Mouse (Mus musculus): ENCODE measurements around the gene Dnajc9.

- TF ChIP-seq CTCF (IDR thresholded peaks at IDR 0.05), result no peak
- no peak for TF ChIP-seq POLR2A (IDR thresholded peaks at IDR 0.05; ENCODE audit: insufficient read depth, low read depth, low read length)
Observed at GRCm38 (mm10) chr14:20371854-20372253, 16.9 kb downstream of the Dnajc9 start.

All from heart, adult 2 months (tissue).